ENCODE assay signal across 1 mouse cellular context in the genomic region with DNA sequence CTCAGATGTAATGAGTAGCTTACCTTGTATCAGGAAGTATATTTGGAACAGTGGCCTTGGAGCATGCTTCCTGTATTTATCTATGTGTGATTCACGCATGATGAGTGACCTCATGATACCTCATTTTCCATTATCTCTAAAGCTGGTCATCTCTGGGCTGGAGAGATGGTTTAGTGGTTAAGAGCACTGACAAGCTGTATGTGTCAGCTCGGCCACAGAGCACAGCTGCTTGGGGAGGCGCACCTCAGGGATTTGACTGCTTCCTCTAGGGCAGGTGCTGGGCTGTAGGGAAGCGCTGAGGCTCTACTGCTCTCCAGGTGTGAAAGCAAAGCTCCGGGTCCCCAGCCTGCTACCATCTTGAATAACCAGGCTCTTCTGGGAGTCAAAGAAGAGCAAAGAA.
A peak's percentile ranks its signal among the peaks of the same experiment; 100 is the strongest.
TF ChIP-seq lines count a peak whose summit lies in the region.

No protein-coding gene starts in this region.

TF ChIP-seq in CH12.LX, 34 proteins besides CTCF, POLR2A, EP300 and RAD21 (continued from another document):
- TF ChIP-seq PAX5 (IDR thresholded peaks at IDR 0.05; ENCODE audit: low read length) (no peak), ZKSCAN1 (IDR thresholded peaks at IDR 0.05; ENCODE audit: borderline replicate concordance, low read depth, low read length) (no peak), MYC (IDR thresholded peaks at IDR 0.05; ENCODE audit: low read depth, low read length) (no peak), CHD1 (IDR thresholded peaks at IDR 0.05; ENCODE audit: low read depth, low read length) (no peak), NELFE (IDR thresholded peaks at IDR 0.05; ENCODE audit: low read depth, low read length) (no peak), ZMIZ1 (IDR thresholded peaks at IDR 0.05; ENCODE audit: low read depth, low read length) (no peak), ZNF384 (IDR thresholded peaks at IDR 0.05; ENCODE audit: low read depth, low read length) (no peak), ETS1 (conservative IDR thresholded peaks at IDR 0.05; ENCODE audit: low read depth, low read length) (peak; percentile 79), MAZ (IDR thresholded peaks at IDR 0.05; ENCODE audit: low read depth, low read length) (no peak), SIN3A (IDR thresholded peaks at IDR 0.05; ENCODE audit: low read length) (no peak), MAFK (IDR thresholded peaks at IDR 0.05; ENCODE audit: insufficient replicate concordance, low read length) (no peak), BHLHE40 (IDR thresholded peaks at IDR 0.05; ENCODE audit: low read depth, low read length) (peak; percentile 69), JUND (conservative IDR thresholded peaks at IDR 0.05; ENCODE audit: low read depth, low read length) (no peak), POLR2AphosphoS2 (IDR thresholded peaks at IDR 0.05; ENCODE audit: low read depth, low read length) (no peak)
